Mouse (Mus musculus) testis, adult 2 months (tissue): ENCODE data around the gene Pelo.

Experiments
- CTCF ChIP-seq: fragments of 200-500 bp; IDR thresholded peaks from 2 replicates; pipeline ENCODE4 v1.5.1; 2012; ENCODE audit warnings: low read depth, mild to moderate bottlenecking, inconsistent platforms, low read length, moderate library complexity; ENCODE audit not compliant: control insufficient read depth, insufficient read depth, insufficient replicate concordance
- POLR2A ChIP-seq: fragments of 200-500 bp; IDR thresholded peaks from 2 replicates; pipeline ENCODE4 v1.6.1; 2012; ENCODE audit warnings: low read depth, mild to moderate bottlenecking, inconsistent platforms, low read length, moderate library complexity; ENCODE audit not compliant: control insufficient read depth

- TF ChIP-seq POLR2A (no peak), CTCF (no peak)
Measured at GRCm38 (mm10) chr13:115052568-115052967, 37.4 kb downstream of the Pelo start.
